ENCODE assay signal across 25 mouse cellular contexts in the genomic region with DNA sequence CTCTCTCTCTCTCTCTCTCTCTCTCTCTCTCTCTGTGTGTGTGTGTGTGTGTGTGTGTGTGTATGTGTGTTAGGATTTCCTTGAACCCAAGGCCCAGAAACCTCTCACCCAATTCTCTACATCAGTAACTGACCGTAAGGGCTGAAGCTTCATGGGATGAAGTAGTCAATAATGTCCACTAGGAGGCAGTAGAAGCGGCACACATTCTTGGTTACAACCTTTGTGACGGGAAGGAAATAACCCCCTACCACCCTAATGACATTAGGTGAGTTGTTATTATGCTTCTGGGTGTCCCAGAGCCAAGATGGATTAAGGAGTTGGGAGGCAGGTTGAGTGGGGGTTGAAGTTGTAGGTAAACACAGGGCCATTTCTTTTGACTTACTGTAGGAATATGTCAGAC. TPM values are rescaled to one million over a fixed set of nuclear protein-coding genes. Genes with fewer than 3 reads are reported as not detected.
DNase-seq lines count a peak whose midpoint lies in the region; ATAC-seq and TF ChIP-seq lines count a peak whose summit lies in the region.
"Had no signal": no experiment of that assay in that cellular context is flagged by ENCODE, and none has a peak within 500 bp of the region (broad histone marks: within the 10 kb centered on the region; RNA-seq: fewer than 3 reads in every experiment).

No protein-coding gene starts in this region.

- H3K36me3 ChIP-seq in MEL (ENCODE audit: control insufficient read depth in 1 of 2, insufficient read depth in 2 of 2, low read length in 2 of 2), result no peaks in the 10 kb centered on the region
- H3K36me3 ChIP-seq: heart, embryonic 13.5 days; limb, embryonic 12.5 days; liver, embryonic 15.5 days; neural tube, embryonic 13.5 days had no signal

- no peaks in the 10 kb centered on the region for H3K79me2 ChIP-seq in MEL (ENCODE audit: control insufficient read depth, insufficient read depth, low read length, poor library complexity)

- H3K4me3 ChIP-seq in left cerebral cortex, adult 2 months, result no peak overlapping the region
- no peak overlapping the region for H3K4me3 ChIP-seq in MEL (ENCODE audit: control insufficient read depth in 1 of 2, insufficient read depth in 1 of 2, low read depth in 2 of 2, low read length in 2 of 2)
- H3K4me3 ChIP-seq: heart, embryonic 13.5 days; limb, embryonic 12.5 days; liver, embryonic 15.5 days; neural tube, embryonic 13.5 days had no signal

- H3K27me3 ChIP-seq in MEL (ENCODE audit: control insufficient read depth in 1 of 2, insufficient read depth in 2 of 2, low read length in 2 of 2), result no peaks in the 10 kb centered on the region
- H3K27me3 ChIP-seq: heart, embryonic 13.5 days; limb, embryonic 12.5 days; liver, embryonic 15.5 days; neural tube, embryonic 13.5 days had no signal

- no peak overlapping the region for H3K27ac ChIP-seq in left cerebral cortex, adult 2 months
- H3K27ac ChIP-seq in MEL (ENCODE audit: control insufficient read depth, low read depth, low read length), result no peak overlapping the region
- H3K27ac ChIP-seq: heart, embryonic 13.5 days; limb, embryonic 12.5 days; liver, embryonic 15.5 days; neural tube, embryonic 13.5 days had no signal

- intact Hi-C loops in heart, postnatal 10 days (cut with DNase I), result no loop called here
- intact Hi-C loops in left cerebral cortex, adult 2 months (cut with DNase I), result no loop called here

- peak; percentile 22 for DNase-seq in heart, adult 11 months
- DNase-seq in heart, postnatal 10 days, result no peak
- DNase-seq in left cerebral cortex, adult 2 months (ENCODE audit: extremely low spot score in 1 of 2, low spot score in 2 of 2), result no peak
- no peak for DNase-seq in left cerebral cortex, adult 8-10 months (ENCODE audit: low spot score in 2 of 2)
- DNase-seq in A20 (ENCODE audit: low read depth, low spot score) (peak; percentile 3), MEL (ENCODE audit: low read depth, low spot score) (no peak)
- no peak for DNase-seq in cerebellum, postnatal 10 days
- DNase-seq: B cell, adult 2 months; cerebellum, adult 2 months; heart, postnatal 4 days; kidney, adult 8-10 months; kidney, postnatal 25 days; layer of hippocampus, adult 9-11 months; right cerebral cortex, adult 18-20 months; thymus, postnatal 25 days had no signal

- H3K9ac ChIP-seq in MEL (ENCODE audit: control insufficient read depth, low read depth, low read length, poor library complexity, severe bottlenecking), result no peak overlapping the region
- H3K9ac ChIP-seq: heart, embryonic 13.5 days; limb, embryonic 12.5 days; liver, embryonic 15.5 days; neural tube, embryonic 13.5 days had no signal

- H3K9me3 ChIP-seq in MEL (replicated peaks; ENCODE audit: insufficient read depth, low read length), result no peaks in the 10 kb centered on the region
- H3K9me3 ChIP-seq: heart, embryonic 13.5 days; limb, embryonic 12.5 days; liver, embryonic 15.5 days; neural tube, embryonic 13.5 days had no signal

- no peak for TF ChIP-seq EP300 in MEL (IDR thresholded peaks at IDR 0.05; ENCODE audit: low read depth in 1 of 2, low read length in 2 of 2)

- TF ChIP-seq CTCF in left cerebral cortex, adult 2 months (IDR thresholded peaks at IDR 0.05), result peak; percentile 16
- TF ChIP-seq CTCF in MEL (IDR thresholded peaks at IDR 0.05 in 2 of 3, conservative IDR thresholded peaks at IDR 0.05 in 1 of 3; ENCODE audit: control insufficient read depth in 1 of 3, insufficient read depth in 1 of 3, low read depth in 2 of 3, low read length in 3 of 3, poor library complexity in 1 of 3, severe bottlenecking in 1 of 3), result peak in 2 of 3 experiments; percentile 6 to 26; a peak in 1 of 6 replicates

- H3K4me1 ChIP-seq in MEL (ENCODE audit: control insufficient read depth in 1 of 2, insufficient read depth in 2 of 2, low read length in 2 of 2), result no peaks in the 10 kb centered on the region
- H3K4me1 ChIP-seq: heart, embryonic 13.5 days; limb, embryonic 12.5 days; liver, embryonic 15.5 days; neural tube, embryonic 13.5 days had no signal

- no peak for ATAC-seq in monocyte, adult 5-6 weeks (replicated peaks; ENCODE audit: insufficient number of reproducible peaks, low FRiP score, low TSS enrichment, poor library complexity, severe bottlenecking)

- TF ChIP-seq RAD21 in MEL (IDR thresholded peaks at IDR 0.05; ENCODE audit: low read depth, low read length), result no peak

- TF ChIP-seq POLR2A in MEL (IDR thresholded peaks at IDR 0.05; ENCODE audit: control insufficient read depth in 1 of 2, insufficient read depth in 1 of 2, low read depth in 1 of 2, low read length in 2 of 2, poor library complexity in 1 of 2), result no peak

TF ChIP-seq in MEL, 35 proteins besides CTCF, POLR2A, EP300 and RAD21:
- TF ChIP-seq GATA1 (IDR thresholded peaks at IDR 0.05; ENCODE audit: low read depth, low read length), result no peak
- TF ChIP-seq USF1 (IDR thresholded peaks at IDR 0.05; ENCODE audit: low read depth, low read length), result no peak
- no peak for TF ChIP-seq ETS1 (IDR thresholded peaks at IDR 0.05; ENCODE audit: low read depth, low read length)
- no peak for TF ChIP-seq POLR2AphosphoS2 (IDR thresholded peaks at IDR 0.05; ENCODE audit: low read length)
- TF ChIP-seq CHD1 (IDR thresholded peaks at IDR 0.05; ENCODE audit: low read depth, low read length), result no peak
- TF ChIP-seq CHD2 (IDR thresholded peaks at IDR 0.05; ENCODE audit: low read length), result no peak
- TF ChIP-seq SMC3 (IDR thresholded peaks at IDR 0.05; ENCODE audit: low read depth, low read length), result no peak
- no peak for TF ChIP-seq MAFK (IDR thresholded peaks at IDR 0.05; ENCODE audit: borderline replicate concordance, low read depth, low read length)
- no peak for TF ChIP-seq TBP (IDR thresholded peaks at IDR 0.05; ENCODE audit: low read depth, low read length)
- TF ChIP-seq SIN3A (IDR thresholded peaks at IDR 0.05; ENCODE audit: low read length), result no peak
- TF ChIP-seq NELFE (IDR thresholded peaks at IDR 0.05; ENCODE audit: low read depth, low read length), result no peak
- TF ChIP-seq MAZ (IDR thresholded peaks at IDR 0.05; ENCODE audit: low read depth, low read length), result no peak
- no peak for TF ChIP-seq NRF1 (IDR thresholded peaks at IDR 0.05; ENCODE audit: insufficient read depth, low read depth, low read length, poor library complexity, severe bottlenecking)
- no peak for TF ChIP-seq ZKSCAN1 (IDR thresholded peaks at IDR 0.05; ENCODE audit: low read depth, low read length)
- TF ChIP-seq MEF2A (IDR thresholded peaks at IDR 0.05; ENCODE audit: extremely low read depth, insufficient replicate concordance, low read depth, low read length, poor library complexity, severe bottlenecking), result no peak
- no peak for TF ChIP-seq MYC (IDR thresholded peaks at IDR 0.05; ENCODE audit: low read depth, low read length)
- TF ChIP-seq HCFC1 (IDR thresholded peaks at IDR 0.05; ENCODE audit: low read depth, low read length), result no peak
- no peak for TF ChIP-seq RCOR1 (IDR thresholded peaks at IDR 0.05; ENCODE audit: low read depth, low read length)
- TF ChIP-seq USF2 (IDR thresholded peaks at IDR 0.05; ENCODE audit: borderline replicate concordance in 1 of 2, insufficient read depth in 1 of 2, low read depth in 1 of 2, low read length in 2 of 2), result no peak

RNA-seq across cellular contexts. Expression of gene Itprid1, which starts 55.5 kb away (rescaled TPM):
- total RNA-seq in heart, postnatal 10 days (2021), result not detected
- total RNA-seq in left cerebral cortex, adult 2 months (2021), result 1 to 10 TPM; 1.3 to 1.5 TPM
- 1 to 10 TPM; 1.2 to 1.5 (median 1.3) TPM for total RNA-seq in left cerebral cortex, adult 8-10 months (2022)
- total RNA-seq in MEL (2012; rRNA removed), result not detected in 2 replicates
- not detected for polyA plus RNA-seq in MEL (2012; ENCODE audit: insufficient read depth in 1 of 2, insufficient read length in 2 of 2, low read depth in 1 of 2, low replicate concordance in 2 of 2, missing spikeins in 1 of 2)
- not detected in 3 replicates for total RNA-seq in monocyte, adult 5-6 weeks (2017)
- total RNA-seq: adrenal gland, adult 18-20 months; adrenal gland, postnatal 4 days; ES-E14; gastrocnemius, adult 18-20 months; gastrocnemius, postnatal 4 days; heart, postnatal 4 days had no signal
- polyA plus RNA-seq: cerebellum, adult 2 months; heart, embryonic 13.5 days; limb, embryonic 12.5 days; liver, embryonic 15.5 days; neural tube, embryonic 13.5 days had no signal

Comparison
In these comparisons a context has a peak if more than half of its experiments do, and no peak if none do; other contexts are left out.
1. DNase-seq: peak in heart, adult 11 months (single experiment) and A20 (single experiment); none in heart, postnatal 10 days (0 of 2), left cerebral cortex, adult 2 months (0 of 2), left cerebral cortex, adult 8-10 months (0 of 2), MEL (single experiment) and cerebellum, postnatal 10 days (0 of 2).